Mouse (Mus musculus): Measurements from ENCODE around the gene Obscn.

The Obscn gene

GRCm38 (mm10) chr11:58985299-58985917, 150.8 kb downstream of the Obscn start:
- no peak for DNase-seq (ENCODE audit: extremely low spot score, low read depth, low spot score)

- no peak for DNase-seq (ENCODE audit: extremely low spot score, low read depth, low spot score)
These were observed 151.5 kb downstream of the Obscn start for GRCm38 (mm10) chr11:58984657-58985056.

- DNase-seq (ENCODE audit: extremely low spot score, low read depth, low spot score) = no peak
These were observed 152.4 kb downstream of the Obscn start for GRCm38 (mm10) chr11:58983691-58984341.

GRCm38 (mm10) chr11:58982471-58983097, 153.6 kb downstream of the Obscn start:
- DNase-seq (ENCODE audit: extremely low spot score, low read depth, low spot score) = no peak

GRCm38 (mm10) chr11:58981541-58982447, 154.4 kb downstream of the Obscn start:
- no peak for DNase-seq (ENCODE audit: extremely low spot score, low read depth, low spot score)

GRCm38 (mm10) chr11:58980381-58980990, 155.7 kb downstream of the Obscn start:
- DNase-seq (ENCODE audit: extremely low spot score, low read depth, low spot score) = no peak

- no peak for DNase-seq (ENCODE audit: extremely low spot score, low read depth, low spot score)
These were observed 156.5 kb downstream of the Obscn start for GRCm38 (mm10) chr11:58979661-58980060.

GRCm38 (mm10) chr11:58979183-58979582, 157.0 kb downstream of the Obscn start:
- DNase-seq (ENCODE audit: extremely low spot score, low read depth, low spot score) = no peak

- DNase-seq (ENCODE audit: extremely low spot score, low read depth, low spot score) = no peak
These were observed 157.5 kb downstream of the Obscn start for GRCm38 (mm10) chr11:58978706-58979030.

GRCm38 (mm10) chr11:58978027-58978705, 158.0 kb downstream of the Obscn start, which contains the start of gene Trim11:
TSS of gene Trim11 (plus strand) at chr11:58978093.
- peak; percentile 66 for DNase-seq (ENCODE audit: extremely low spot score, low read depth, low spot score)

GRCm38 (mm10) chr11:58977607-58978026, 158.6 kb downstream of the Obscn start:
- DNase-seq (ENCODE audit: extremely low spot score, low read depth, low spot score) = no peak

- DNase-seq (ENCODE audit: extremely low spot score, low read depth, low spot score) = no peak
These were observed 159.1 kb downstream of the Obscn start for GRCm38 (mm10) chr11:58977150-58977549.

GRCm38 (mm10) chr11:58974414-58974813, 161.8 kb downstream of the Obscn start:
- DNase-seq (ENCODE audit: extremely low spot score, low read depth, low spot score) = no peak

GRCm38 (mm10) chr11:58971796-58972195, 164.4 kb downstream of the Obscn start:
- no peak for DNase-seq (ENCODE audit: extremely low spot score, low read depth, low spot score)

- DNase-seq (ENCODE audit: extremely low spot score, low read depth, low spot score) = no peak
These were observed 165.2 kb downstream of the Obscn start for GRCm38 (mm10) chr11:58970831-58971530.

GRCm38 (mm10) chr11:58969659-58970058, 166.5 kb downstream of the Obscn start:
- no peak for DNase-seq (ENCODE audit: extremely low spot score, low read depth, low spot score)

- no peak for DNase-seq (ENCODE audit: extremely low spot score, low read depth, low spot score)
These were observed 167.2 kb downstream of the Obscn start for GRCm38 (mm10) chr11:58969027-58969426.

GRCm38 (mm10) chr11:58968551-58968950, 167.7 kb downstream of the Obscn start:
- DNase-seq (ENCODE audit: extremely low spot score, low read depth, low spot score) = no peak

GRCm38 (mm10) chr11:58967346-58967745, 168.9 kb downstream of the Obscn start:
- no peak for DNase-seq (ENCODE audit: extremely low spot score, low read depth, low spot score)
